Mouse (Mus musculus) liver, embryonic 14.5 days (tissue): ENCODE results near the gene Smoc1. TPM values are rescaled to one million over a fixed set of nuclear protein-coding genes. Genes with fewer than 3 reads are reported as not detected.

Experiments
- ATAC-seq: fragments of 200-750 bp; cut with Nextera tagmentation; 2 replicates; pipeline ENCODE4 v1.8.0; 2017; ENCODE audit warnings: moderate number of reproducible peaks, mild to moderate bottlenecking, moderate library complexity; ENCODE audit not compliant: insufficient read depth
- DNase-seq, 3 experiments: peaks; one replicate each; pipeline ENCODE4 v3.0.0-alpha.2; 2012 to 2013; ENCODE audit warnings: low read depth in 3 of 3, low spot score in 3 of 3
- H3K27ac ChIP-seq: fragments of 300-500 bp; sonication (generic); 2 replicates; pipeline ENCODE4 v1.5.1; 2014; ENCODE audit warnings: moderate library complexity, mild to moderate bottlenecking, control low read depth, inconsistent platforms
- H3K27me3 ChIP-seq: fragments of 300-500 bp; sonication (generic); 2 replicates; pipeline ENCODE4 v1.6.1; 2014; ENCODE audit warnings: mild to moderate bottlenecking, low read length, moderate library complexity; ENCODE audit not compliant: control insufficient read depth, insufficient read depth
- H3K36me3 ChIP-seq: fragments of 300-500 bp; sonication (generic); replicated peaks from 2 replicates; pipeline ENCODE4 v1.6.1; 2014; ENCODE audit warnings: low read depth; ENCODE audit not compliant: control insufficient read depth, insufficient read depth
- H3K4me1 ChIP-seq, 2 experiments: fragments of 200-500 bp in 1 of 2; fragments of 300-500 bp in 1 of 2; sonication (generic) in 1 of 2; replicated peaks; 2 replicates each; pipeline ENCODE4 v1.6.1; 2012 to 2014; ENCODE audit warnings: antibody characterized with exemption in 1 of 2, inconsistent platforms in 1 of 2, low read length in 1 of 2; ENCODE audit not compliant: control insufficient read depth in 2 of 2, insufficient read depth in 2 of 2
- H3K4me2 ChIP-seq: fragments of 300-500 bp; sonication (generic); 2 replicates; pipeline ENCODE4 v1.6.1; 2014; ENCODE audit warnings: low read depth, mild to moderate bottlenecking, control low read depth, moderate library complexity
- H3K4me3 ChIP-seq, 2 experiments: fragments of 200-500 bp in 1 of 2; fragments of 300-500 bp in 1 of 2; sonication (generic) in 1 of 2; 2 replicates each; pipeline ENCODE4 v1.5.1; 2012 to 2014; ENCODE audit warnings: low read depth in 2 of 2, low read length in 2 of 2, mild to moderate bottlenecking in 2 of 2, control low read depth in 1 of 2, inconsistent platforms in 1 of 2, moderate library complexity in 1 of 2; ENCODE audit not compliant: insufficient read depth in 1 of 2
- H3K9ac ChIP-seq: fragments of 300-500 bp; sonication (generic); replicated peaks from 2 replicates; pipeline ENCODE4 v1.6.1; 2014; ENCODE audit warnings: mild to moderate bottlenecking, control low read depth, moderate library complexity
- H3K9me3 ChIP-seq: fragments of 300-500 bp; sonication (generic); 2 replicates; pipeline ENCODE4 v1.6.1; 2016; ENCODE audit warnings: low read length, mixed read lengths; ENCODE audit not compliant: control insufficient read depth
- CTCF ChIP-seq: IDR thresholded peaks from 2 replicates; pipeline ENCODE4 v1.5.1; 2016; ENCODE audit warnings: antibody characterized with exemption, low read depth, control low read depth
- EP300 ChIP-seq: IDR thresholded peaks from 2 replicates; pipeline ENCODE4 v1.6.1; 2016; ENCODE audit warnings: antibody characterized with exemption, low read depth
- WGBS: fragments of 180-500 bp; shearing (Covaris S2); extraction: QIAGEN DNeasy Blood & Tissue Kit; methylation state at CpG from one replicate; pipeline ENCODE4 v1.1.7; 2014; ENCODE audit not compliant: insufficient replicate concordance; 5-methylcytosine and 5-hydroxymethylcytosine counted together
- polyA plus RNA-seq, 2 experiments: library from polyadenylated mRNA; depleted of rRNA in 1 of 2; stranded (reverse) in 1 of 2; unstranded in 1 of 2; fragments of >200 nt; fragmentation: Nextera tagmentation in 1 of 2; extraction: Ambion mirVana in 1 of 2; gene quantifications; 2 replicates each; pipeline versions ENCODE4 v1.2.1 to v1.2.3; 2012 to 2014

Gene Smoc1
- polyA plus RNA-seq, 2 experiments, result 4.6 to 6.9 TPM

DNA sequence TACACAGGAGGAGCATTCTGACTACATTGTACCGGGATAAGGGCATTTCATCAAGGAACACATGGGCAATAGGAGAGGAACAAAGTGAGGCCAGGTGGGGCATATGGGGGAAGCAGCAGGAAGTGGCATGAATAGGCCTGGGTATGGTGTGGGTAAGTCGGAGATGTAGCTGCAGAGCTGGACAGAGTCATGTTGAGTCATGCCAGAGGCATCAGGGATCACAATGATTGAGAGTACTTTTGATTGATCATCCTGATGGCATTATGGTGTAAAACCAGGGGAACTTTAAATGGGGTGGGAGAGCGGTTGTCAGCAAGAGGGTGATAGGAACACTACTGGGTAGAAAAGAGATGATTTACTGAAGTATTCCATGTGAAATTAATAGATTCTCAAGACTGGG, 146.4 kb downstream of the Smoc1 start:
- no peak for TF ChIP-seq EP300
- no peak for TF ChIP-seq CTCF
- ATAC-seq, result no peak
- WGBS, result 56% methylated on average over 3 of the region's 3 CpGs
- Histone ChIP-seq H3K9ac (no peak overlapping the region), H3K27me3 (no peaks in the 10 kb centered on the region), H3K4me3 (no peak overlapping the region), H3K36me3 (no peaks in the 10 kb centered on the region), H3K27ac (no peak overlapping the region), H3K4me1 (no peaks in the 10 kb centered on the region), H3K4me2 (no peak overlapping the region), H3K9me3 (no peaks in the 10 kb centered on the region)
- no peak for DNase-seq

DNA sequence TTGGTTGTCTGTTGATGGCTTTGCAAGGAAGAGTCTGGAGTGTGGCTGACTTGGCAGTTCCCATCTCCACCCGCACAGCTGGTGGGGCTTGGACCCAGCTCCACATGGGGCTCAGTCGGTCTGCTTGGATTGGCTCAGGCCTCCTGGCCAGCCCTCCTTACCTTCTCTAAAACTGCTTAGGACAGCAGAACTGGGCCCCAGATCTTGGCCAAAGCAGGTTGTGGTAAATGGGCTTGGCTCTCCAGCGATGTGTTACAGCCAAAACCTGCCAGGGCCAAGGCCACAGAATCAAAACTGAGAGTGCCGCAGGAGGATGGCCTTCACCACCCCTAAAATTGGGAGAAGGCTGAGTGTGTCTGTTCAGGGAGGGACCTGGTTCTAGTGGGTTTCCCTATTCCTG, 147.3 kb downstream of the Smoc1 start:
- no peak overlapping the region for H3K27ac ChIP-seq
- no peak for ATAC-seq
- H3K36me3 ChIP-seq, result no peaks in the 10 kb centered on the region
- no peaks in the 10 kb centered on the region for H3K9me3 ChIP-seq
- no peak for DNase-seq
- H3K9ac ChIP-seq, result no peak overlapping the region
- WGBS, result 73% methylated on average over 4 of the region's 4 CpGs
- TF ChIP-seq CTCF, result no peak
- TF ChIP-seq EP300, result no peak
- no peak overlapping the region for H3K4me2 ChIP-seq
- H3K27me3 ChIP-seq, result no peaks in the 10 kb centered on the region
- no peak overlapping the region for H3K4me3 ChIP-seq
- H3K4me1 ChIP-seq, result no peaks in the 10 kb centered on the region

DNA sequence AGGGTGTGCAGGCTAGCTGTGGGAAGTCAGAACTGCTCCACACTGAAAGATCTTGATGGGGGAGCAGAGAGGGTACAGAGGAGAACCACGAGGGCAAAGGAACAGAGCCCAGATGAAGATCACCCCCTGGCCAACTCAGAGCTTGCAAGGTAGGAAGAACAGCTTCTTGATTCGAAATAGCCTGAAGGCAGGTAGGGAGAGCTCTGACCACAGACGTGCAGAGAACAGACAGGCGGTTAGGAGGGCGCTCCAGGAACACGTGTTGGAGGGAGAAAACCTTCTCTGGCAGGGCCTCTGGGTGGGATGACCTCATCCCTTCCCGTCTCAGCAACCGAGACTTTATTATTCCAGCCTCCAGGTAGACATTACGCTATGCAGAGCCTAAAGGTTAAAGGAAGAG, 148.6 kb downstream of the Smoc1 start:
- ATAC-seq (no peak), DNase-seq (no peak)
- H3K9ac ChIP-seq, result no peak overlapping the region
- no peaks in the 10 kb centered on the region for H3K9me3 ChIP-seq
- no peaks in the 10 kb centered on the region for H3K4me1 ChIP-seq
- no peak for TF ChIP-seq EP300
- no peak for TF ChIP-seq CTCF
- H3K36me3 ChIP-seq, result no peaks in the 10 kb centered on the region
- H3K27ac ChIP-seq, result no peak overlapping the region
- WGBS, result 45% methylated on average over 9 of the region's 9 CpGs
- no peak overlapping the region for H3K4me3 ChIP-seq
- no peaks in the 10 kb centered on the region for H3K27me3 ChIP-seq
- H3K4me2 ChIP-seq, result no peak overlapping the region

DNA sequence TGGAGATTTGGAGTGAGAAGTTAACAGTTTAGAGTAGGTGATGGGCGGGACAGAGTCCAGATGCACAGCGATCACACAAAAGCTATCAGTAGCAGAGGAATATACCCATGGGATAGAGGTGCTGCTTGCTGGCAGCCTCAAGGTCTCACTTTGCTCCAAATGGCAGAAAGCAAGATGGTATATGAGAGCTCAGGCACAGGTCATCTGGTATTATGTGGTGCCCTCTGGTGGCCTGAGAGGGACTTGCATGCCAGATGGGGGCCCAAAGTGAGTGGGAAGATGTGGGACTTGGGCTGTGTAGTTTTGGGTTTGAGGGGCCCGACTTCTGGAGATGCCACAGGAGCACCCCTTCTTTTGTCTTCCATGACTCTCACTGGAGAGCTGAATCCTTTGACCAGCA, 155.5 kb downstream of the Smoc1 start:
- 51% methylated on average over 3 of the region's 3 CpGs for WGBS
- H3K4me3 ChIP-seq, result no peak overlapping the region
- DNase-seq, result no peak
- H3K27ac ChIP-seq, result no peak overlapping the region
- H3K27me3 ChIP-seq, result no peaks in the 10 kb centered on the region
- peak; percentile 88 for TF ChIP-seq CTCF
- no peak for TF ChIP-seq EP300
- ATAC-seq, result no peak
- no peak overlapping the region for H3K4me2 ChIP-seq
- H3K4me1 ChIP-seq, result peaks cover 0 to 1% of the 10 kb centered on the region in 2 experiments; a peak in 1 of 4 replicates
- H3K9me3 ChIP-seq, result no peaks in the 10 kb centered on the region
- no peak overlapping the region for H3K9ac ChIP-seq
- H3K36me3 ChIP-seq, result no peaks in the 10 kb centered on the region

DNA sequence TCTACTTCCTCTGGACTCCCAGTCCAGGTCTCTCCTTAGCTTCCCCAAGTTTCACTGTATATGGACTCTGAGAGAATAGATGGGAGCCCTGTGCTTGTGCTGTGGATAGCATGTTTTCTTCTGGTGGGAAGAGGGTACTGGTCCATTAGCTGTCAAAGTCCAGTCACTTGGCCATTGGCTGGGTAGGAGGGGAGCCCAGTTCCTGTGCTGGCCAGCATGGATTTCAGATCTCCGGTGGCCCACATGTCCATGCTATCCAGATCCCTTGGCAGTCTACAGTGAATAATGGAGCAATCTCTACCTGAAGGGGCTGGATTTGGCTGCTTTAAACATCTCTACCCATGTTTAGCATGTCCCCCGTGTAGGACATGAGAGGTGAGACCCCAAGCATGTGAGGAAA, 158.4 kb downstream of the Smoc1 start:
- no peaks in the 10 kb centered on the region for H3K36me3 ChIP-seq
- H3K4me1 ChIP-seq, result peaks cover 0 to 19% of the 10 kb centered on the region in 2 experiments; a peak in 2 of 4 replicates
- H3K9me3 ChIP-seq, result no peaks in the 10 kb centered on the region
- no peaks in the 10 kb centered on the region for H3K27me3 ChIP-seq
- ATAC-seq (no peak), DNase-seq (no peak)
- H3K27ac ChIP-seq, result no peak overlapping the region
- H3K4me2 ChIP-seq, result no peak overlapping the region
- no peak overlapping the region for H3K4me3 ChIP-seq
- H3K9ac ChIP-seq, result no peak overlapping the region
- TF ChIP-seq EP300, result no peak
- TF ChIP-seq CTCF, result no peak
- 68% methylated on average over 2 of the region's 2 CpGs for whole genome bisulfite sequencing
